Mouse (Mus musculus) brain, adult 2 months (tissue): ENCODE measurements around the gene Phldb3.
"Not testable (repeated sequence)": the region's sequence is repeated elsewhere in the genome, so short reads cannot be mapped to it uniquely, and the experiment has no call there.

ENCODE experiments used
- DNase-seq: peaks from one replicate; pipeline ENCODE4 v3.0.0; 2011; ENCODE audit warnings: low read depth, low spot score

Phldb3 gene

DNA sequence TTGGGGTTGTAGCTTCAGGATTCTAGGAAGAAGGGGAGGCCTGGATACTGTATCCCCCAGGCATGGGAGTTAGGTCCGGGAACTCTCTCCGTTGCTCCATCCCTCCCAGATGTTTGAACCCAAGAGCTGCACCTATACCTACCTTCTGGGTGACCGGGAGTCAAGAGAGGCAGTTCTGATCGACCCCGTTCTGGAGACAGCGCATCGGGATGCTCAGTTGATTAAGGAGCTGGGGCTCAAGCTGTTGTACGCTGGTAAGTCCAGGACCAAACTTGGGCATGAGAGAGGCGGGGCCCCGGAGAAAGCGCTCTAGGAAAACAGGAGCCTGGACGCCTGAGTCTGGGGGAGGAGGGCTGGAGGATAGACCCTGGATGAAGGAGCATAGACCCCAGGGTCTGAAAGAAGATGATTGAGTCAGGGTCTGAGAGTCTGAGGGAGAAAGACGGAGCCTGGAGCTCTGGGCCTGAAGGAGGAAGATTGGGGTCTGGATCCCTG, 16.2 kb upstream of the Phldb3 start:
- no peak for DNase-seq

DNA sequence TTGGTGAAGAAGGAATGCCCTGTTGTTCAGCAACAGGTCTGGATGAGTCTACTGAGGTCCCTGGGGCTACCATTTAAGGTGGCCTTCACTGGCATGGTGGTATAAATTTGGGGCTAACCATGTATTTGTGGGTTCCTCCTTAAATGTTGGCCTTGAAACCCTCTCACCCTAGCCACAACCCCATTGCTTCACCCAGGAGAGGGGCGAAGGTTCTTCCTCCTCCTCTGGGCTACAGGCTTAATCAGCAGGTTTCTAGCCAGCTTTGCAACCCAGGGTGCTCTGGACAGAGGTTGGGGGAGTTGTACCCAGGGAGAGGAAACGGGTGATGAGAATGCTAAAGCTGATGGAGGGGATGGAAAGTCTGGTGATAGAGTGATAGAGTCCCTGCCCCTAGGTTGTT, 15.1 kb upstream of the Phldb3 start:
- DNase-seq, result no peak

DNA sequence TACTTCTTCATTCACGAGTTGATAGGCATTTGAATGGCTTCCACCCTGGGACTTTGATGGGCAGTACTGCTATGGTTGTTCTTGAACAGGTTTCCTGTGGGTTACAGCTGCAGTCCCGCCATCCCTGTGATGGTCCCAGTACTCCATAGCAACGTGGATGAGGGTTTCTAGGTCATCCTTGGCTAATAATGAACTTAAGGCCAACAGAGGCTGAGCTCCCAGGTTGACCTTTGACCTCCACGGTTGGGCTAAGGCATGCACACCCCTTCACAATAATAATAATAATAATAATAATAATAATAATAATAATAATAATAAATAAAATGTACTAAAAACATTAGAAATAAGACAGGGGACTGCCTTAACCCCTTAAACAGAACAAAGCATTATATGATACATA, 12.4 kb upstream of the Phldb3 start:
- no peak for DNase-seq

DNA sequence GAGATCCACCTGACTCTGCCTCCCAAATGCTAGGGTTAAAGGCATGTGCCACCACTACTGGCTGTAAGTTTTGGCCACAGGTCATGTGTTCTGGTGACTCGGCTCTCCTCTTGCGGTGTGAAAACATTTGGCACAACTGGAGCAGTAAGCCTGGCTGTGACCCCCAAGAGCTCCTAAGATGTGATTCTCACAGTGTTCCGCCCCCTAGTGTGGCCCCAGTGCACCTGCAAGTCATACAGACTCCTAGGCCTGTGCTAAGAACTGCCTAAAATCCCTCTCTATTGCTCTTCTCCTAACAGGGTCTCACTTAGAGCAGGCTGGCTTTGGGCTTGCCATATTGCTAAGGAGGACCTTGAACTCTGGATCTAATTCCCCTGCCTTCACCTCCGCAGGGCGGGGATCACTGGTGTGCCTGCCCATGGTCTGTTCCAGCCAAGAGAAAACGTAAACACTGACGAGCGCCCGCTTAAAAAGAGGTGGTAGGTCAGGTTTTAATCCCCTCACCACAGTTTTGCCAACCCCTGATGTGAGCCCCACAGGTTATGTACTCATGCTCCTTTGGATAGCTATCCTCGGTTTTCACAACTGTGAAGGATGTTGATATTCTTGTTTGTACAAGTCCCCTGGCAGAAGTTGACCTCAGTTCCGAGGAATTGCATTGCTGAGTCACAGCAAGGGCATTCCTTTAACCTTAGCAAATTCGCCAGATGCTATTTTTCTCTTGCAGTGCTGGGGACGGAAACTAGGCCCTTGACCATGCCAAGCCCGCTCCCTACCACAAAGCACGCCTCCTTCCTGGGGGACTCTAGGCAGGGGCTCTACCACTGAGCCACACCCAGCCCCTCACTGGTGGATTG, 11.1 kb upstream of the Phldb3 start:
- no peak for DNase-seq

DNA sequence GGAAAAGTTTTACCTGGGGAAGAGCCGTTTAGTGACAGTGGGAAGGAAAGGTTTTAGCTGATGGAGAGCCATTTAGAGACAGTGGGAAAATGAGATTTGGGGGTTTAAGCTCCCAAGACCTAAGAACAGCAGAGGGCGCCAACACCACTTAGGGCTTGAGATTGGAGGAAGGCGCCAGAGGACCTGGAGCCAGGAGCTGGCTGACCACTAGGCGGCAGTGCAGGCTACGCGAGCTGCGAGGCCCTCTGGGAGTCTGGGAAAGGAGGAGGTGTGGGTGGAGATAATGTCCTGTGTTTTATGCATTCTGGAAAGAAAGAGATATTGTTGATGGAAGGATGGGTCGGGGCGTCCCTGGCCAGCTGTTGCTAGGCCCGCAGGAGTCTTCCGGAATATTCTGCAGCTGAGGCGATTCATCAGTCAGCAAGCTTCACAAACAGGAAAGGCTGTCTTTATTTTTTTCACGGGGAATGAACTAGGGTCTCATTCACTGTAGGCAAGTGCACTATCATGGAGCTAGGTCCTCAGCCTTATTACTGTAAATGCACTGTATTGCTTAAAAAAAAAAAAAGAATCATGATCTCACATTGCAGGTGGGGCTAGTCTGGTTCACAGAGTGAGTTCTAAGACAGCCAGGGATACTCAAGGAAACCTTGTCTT, 9.5 kb upstream of the Phldb3 start:
- DNase-seq, result peak; percentile 98

DNA sequence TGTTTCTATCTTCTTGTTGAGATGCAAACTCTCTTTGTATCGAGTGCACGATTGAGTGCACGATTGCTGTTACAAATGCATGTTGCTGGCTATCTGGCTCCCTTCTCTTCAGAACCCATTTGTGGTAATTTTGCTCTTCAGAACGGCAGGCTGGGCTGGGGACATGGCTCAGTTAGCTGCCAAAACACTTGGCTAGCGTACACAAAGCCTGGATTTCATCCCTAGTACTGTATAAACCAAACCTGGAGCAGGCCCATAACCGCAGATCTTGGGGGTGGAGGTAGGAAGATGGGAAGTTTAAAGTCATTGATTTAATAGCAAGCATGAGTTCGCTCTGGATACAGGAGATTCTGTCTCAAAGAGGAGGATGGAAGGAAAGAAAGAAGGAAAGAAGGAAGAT, 5.0 kb upstream of the Phldb3 start:
- DNase-seq, result peak; percentile 31

DNA sequence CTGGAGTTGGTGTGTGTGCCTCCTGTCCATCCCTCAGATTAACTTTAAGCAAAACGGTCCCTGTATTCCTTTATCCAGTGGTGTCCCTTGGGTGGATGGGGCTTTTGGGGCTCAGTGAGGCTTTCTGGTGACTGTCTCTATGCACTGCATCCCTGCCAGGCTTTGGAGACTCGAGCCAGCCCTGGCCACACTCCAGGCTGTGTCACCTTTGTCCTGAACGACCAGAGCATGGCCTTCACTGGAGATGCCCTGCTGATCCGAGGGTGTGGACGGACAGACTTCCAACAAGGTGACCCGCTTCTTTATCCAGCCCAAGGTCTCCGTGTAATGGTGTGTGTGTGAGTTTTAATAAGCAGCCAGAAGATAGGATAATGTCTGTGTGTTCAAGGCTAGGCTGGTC, 4.5 kb upstream of the Phldb3 start:
- no peak for DNase-seq

DNA sequence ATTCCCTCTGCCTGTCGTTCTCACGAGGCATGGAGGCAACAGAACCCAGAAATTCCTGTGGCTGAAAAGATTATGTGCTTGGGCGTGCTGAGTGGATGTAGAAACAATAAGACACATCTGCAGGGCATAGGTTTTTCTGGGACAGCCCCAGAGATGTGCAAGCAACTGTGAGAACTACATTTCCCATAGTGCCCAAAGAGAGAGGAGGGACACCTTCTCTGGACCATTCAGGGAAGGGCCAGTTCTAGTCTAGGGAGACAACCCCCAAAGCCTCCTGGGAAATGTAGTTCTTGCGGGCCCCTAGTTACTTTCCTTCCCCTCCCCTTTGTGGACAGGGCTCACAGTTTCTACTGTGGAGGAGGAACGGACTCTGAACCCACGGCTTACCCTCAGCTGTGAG, 2.5 kb upstream of the Phldb3 start:
- peak; percentile 74 for DNase-seq

DNA sequence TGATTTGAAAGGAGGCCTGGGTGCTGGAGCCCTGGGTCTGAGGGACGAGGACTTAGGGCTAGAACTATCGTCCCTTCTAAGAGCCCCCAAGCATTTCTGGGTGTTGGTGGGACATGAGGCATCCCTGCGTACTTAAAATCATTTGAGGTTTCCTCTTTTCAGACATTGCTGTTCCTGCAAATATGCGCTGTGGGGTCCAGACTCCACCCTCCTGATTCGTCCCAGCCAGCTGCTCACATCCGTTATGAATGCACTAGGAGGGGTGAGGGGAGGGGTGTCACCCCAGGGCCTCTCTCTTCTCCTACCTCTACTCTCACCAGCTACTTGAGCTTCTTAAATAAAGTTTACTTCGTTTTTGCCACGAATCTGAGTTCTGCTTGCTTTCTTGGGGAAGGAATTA, 2.0 kb upstream of the Phldb3 start:
- no peak for DNase-seq

DNA sequence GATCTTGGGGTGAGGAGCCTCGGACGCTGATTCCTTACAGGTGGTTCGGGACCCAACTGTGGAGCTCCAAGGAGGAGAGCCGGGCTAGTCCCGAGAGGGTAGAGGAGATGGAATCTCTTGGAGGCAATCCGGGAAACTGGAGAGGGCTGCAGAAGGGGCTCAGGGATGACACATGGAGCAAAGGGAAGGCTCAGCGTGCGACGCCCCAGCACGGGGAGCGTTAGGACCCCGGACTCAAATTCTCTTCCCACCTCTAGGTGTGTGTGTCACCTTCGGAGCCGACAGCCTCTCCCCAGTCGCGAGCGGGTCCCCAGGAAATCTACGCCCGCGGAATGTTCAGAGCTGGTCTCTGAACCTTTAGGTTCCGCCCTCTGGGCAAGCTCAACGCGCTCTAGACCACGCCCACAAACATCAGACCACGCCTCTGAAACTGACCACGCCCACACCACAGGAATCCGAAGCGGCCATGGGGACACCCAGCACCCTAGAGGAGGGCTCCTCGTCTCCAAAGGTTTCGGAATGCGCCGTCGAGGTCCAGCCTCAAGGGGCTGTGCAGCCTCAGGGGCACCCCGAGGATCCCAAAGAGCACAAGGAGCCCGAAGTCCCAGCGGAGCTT, 424 bp downstream of the Phldb3 start:
- DNase-seq, result peak; percentile 26

DNA sequence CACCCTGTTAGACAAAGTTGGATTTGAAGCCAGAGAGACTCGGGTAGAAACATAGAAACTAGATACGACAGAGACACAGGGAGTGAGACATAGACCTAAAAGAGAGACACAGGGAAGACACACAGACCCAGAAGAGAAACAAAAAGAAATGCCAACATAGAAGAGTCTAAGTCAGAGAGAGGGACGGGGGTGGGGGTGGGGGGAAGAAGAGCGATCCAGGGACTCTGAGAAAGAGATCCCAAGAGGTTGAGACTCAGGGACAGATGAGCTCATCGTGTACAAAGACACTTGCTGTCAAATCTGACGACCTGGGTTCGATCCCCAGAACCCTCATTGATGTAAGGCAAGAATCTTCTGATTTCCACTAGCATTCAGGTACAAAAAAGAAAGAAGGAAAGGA, 1.1 kb downstream of the Phldb3 start:
- DNase-seq, result no peak

DNA sequence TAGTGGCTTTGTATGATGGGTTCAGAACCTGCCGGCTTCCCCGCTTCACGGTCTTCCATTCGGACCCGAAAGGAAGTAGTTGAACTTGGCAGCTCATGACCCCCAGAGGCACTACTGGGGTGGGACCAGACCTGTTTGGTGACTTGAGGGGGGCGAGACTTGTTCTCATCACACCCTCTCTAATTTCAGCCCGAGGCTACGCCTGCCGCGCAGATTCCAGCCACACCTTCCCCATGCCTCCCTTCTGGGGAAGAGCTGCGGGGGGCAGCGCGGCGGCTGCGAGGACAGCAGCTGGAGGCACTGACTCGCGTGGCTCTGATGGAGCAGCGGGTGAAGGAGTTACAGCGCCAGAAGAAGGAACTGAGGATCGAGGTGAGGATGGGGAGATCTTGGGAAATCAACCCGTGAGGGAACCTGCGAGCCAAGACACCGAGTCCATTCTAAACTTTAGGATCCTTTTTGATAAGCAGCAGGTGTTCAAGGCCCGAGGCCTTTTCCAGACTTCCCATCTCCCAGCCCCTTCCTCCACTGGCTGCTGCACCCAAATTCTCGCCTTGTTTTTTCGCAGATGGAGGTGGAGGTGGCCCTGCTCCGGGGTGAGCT, 1.8 kb downstream of the Phldb3 start:
- no peak for DNase-seq

DNA sequence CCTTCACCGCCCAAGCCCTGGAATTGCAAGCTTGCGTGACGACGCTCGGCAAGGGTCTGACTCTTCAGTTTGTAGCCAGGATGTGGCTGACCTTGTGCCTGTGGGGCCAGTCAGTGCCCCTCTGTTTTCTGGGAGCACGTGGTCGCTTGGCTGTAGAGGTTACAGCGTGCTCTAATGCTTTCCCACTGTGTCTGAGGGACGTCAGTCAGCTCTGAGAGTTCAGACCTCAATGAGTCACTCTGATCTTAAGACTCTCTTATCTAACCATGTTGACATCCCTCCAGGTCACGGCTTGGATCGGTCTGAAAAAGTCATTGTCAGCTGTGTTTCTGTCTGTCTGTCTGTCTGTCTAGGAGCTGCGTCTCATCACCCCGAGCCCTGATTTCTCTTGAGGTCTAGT, 4.3 kb downstream of the Phldb3 start:
- DNase-seq, result no peak

DNA sequence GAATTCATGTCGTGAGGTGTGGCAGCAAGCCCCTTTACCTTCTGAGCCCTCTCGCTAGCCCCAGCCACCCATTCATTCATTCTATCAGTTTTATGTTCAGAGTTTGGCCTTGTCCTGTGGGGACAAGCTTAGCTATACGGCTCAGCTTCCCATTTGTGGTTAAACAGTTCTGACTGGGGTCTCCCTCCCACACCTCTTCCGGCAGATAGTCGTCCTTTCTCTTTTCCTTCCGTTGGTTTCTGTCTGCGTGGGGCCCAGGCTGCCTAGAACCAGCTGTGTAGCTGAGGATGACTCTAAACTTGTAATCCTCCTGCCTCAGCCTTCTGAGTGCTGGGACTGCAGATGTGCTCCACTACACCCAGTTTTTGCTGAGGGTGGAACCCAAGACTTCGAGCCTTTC, 7.2 kb downstream of the Phldb3 start:
- no peak for DNase-seq

DNA sequence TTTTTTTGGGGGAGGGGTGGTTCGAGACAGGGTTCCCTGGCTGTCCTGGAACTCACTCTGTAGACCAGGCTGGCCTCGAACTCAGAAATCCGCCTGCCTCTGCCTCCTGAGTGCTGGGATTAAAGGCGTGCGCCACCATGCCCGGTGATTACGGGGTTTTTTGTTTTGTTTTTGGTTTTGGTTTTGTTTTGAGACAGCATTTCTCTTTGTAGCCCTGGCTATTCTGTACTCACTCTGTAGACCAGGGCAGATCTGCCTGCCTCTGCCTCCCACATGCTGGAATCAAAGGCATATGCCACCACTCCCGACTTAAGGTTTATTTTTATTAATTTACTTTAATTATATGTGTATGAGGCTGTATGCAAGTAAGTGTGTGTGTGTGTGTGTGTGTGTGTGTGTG, 7.8 kb downstream of the Phldb3 start:
- DNase-seq, result not testable (repeated sequence)

DNA sequence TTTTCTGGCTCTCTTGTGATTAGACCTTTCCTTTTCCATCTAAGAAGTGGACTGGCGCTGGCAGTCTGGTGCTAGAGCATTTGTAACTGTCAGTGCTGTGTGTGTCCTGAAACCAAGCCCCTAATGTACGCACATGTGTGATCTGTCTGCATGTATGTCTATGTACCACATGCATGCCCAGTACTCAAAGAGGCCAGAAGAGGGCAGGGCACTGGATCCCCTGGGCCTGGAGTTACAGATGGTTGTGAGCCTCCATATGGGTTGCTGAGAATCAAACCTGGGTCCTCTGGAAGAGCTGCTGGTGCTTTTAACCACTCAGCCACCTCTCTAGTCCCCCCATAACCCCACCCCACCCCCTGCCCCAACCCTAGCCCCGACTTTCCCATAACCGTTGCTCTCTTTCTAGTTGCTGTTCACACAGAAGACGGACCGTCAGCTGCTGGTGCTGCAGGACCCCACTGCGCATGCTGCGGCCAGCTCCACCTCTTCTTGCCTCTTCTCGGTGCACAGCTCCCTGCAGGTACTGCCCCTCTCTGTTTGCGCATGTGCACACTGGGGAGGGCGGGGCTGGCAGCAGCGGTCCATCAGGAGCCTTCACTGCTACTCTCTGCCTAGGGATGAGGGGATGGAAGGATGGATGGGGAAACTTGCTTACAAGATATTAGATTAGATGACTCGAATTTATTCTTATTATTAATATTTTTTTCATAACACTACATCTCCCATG, 9.3 kb downstream of the Phldb3 start:
- DNase-seq, result no peak

DNA sequence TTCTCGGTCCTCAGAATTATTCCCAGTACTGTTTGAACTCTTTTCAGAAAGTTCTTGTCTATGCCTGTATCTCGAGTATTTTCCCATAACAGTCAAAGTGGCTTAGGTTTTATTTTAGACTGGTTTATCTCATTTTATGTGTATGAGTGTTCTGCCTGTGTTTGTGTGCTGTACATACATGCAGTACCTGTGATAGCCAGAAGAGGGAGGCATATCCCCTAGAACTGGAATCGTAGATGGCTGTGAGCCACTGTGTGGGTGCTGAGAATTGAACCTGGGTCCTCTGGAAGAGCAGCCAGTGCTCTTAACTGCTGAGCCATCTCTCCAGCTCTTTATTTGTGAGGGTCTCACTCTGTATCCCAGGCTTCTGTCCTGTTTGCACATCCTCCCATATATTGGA, 10.6 kb downstream of the Phldb3 start:
- no peak for DNase-seq

DNA sequence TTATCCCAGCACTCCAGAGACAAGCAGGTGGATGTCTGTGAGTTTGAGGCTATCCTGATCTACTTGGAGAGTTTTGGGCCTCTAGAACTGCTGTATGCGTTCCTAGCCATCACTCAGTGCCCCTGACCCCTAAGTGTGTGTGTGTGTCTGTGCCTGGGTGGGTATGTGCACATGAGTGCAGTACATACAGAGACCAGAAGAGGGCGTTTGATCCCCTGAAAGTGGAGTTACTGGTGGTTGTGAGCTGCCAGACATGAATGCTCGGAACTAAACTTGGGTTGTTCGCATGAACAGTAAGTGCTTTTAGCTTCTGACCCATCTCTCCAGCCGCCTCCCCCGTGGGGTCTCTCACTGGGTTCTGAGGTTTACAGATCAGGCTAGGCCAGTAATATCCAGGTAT, 12.4 kb downstream of the Phldb3 start:
- no peak for DNase-seq

DNA sequence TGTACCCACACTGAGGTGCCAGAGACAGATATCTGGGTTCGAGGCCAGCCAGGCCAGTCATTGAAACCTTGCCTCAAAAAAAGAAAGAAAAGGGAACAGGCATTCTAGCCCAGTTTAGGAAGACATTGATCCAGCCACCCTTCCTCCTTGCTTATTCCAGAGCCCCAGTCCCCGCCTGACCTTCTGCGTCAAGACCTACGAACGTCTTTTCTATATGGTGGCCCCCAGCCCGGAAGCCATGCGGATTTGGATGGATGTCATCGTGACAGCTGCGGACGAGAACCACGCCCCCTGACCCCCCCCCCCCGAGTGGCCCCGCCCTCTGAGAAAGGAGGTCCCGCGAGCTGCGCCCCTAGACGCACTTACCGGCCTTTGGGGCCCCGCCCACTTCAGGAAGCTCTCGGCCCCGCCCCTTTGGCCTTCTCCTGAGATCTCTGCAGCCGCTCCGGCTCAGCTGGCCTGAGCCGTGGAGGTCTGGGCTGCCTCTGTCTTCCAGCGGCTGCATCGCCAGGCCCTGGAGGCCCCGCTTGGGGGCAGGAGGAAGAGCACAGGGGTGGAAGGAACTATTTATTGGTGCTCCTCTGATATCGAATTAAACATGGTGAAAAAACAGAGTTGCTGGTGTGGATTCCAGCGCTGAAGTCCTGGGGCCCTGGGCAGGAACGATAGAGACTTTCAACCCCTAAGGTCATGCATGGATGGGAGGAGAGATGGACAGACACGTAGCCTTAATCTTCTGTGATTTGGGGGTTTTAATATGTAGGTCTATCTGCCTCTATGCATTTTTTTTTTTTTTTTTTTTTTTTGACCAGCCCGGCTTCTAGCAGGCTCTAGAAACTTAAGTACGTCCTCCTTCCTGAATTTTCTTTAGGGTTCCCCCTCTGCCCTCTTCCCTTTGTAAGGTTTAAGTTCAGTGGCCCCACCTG, 18.4 kb downstream of the Phldb3 start:
- DNase-seq, result peak; percentile 53

DNA sequence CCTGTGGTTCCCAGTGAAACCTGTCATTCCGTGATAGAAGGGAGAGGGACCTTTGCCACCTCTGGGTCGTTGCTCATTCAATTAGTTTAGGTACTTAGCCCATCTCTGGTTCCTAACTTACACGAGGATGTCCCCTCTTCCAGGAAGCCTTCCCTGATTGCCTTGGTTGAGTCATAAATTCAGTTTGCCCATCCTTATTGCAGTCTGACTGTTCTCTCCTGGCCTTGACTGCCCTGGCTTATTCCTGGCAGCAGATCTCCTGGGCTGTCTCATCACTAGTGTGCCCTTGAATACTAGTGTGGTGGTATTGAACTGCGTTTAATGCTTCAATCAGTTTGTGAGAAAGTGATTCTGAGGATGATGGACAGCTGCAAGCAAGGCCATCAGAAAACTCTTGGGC, 19.1 kb downstream of the Phldb3 start:
- DNase-seq, result no peak
